In the genomic region with DNA sequence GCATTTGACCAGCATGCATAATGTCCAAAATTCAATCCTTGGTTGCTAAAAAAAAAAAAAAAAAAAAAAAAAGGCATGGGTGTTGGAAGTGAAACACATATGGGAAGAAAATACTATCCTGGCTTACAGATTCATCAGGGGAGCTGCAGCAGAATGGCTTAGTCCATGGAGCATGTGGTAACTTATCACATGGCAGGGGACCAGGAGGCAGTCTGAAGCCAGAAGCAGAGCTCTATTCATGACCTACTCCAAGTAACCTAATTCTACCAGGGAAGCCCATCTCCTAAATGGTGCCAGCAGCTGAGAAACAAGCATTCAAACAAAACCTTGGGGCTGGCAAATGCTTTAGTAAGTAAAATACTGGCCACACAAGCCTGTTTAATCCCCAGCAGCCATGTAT, we compare ENCODE assay signal across 17 mouse cellular contexts. TPM values are rescaled to one million over a fixed set of nuclear protein-coding genes. Genes with fewer than 3 reads are reported as not detected.
DNase-seq lines count a peak whose midpoint lies in the region.
"Had no signal": no experiment of that assay in that cellular context is flagged by ENCODE, and none has a peak within 500 bp of the region (broad histone marks: within the 10 kb centered on the region; RNA-seq: fewer than 3 reads in every experiment).

No protein-coding gene starts in this region.

- peak; percentile 81 to 84 for DNase-seq in cerebellum, postnatal 10 days
- no peak for DNase-seq in cerebellum, adult 11-12 months
- DNase-seq in gastrocnemius, adult 8-10 months (ENCODE audit: low spot score in 2 of 2): peak; percentile 3 to 13
- no peak for DNase-seq in gastrocnemius, postnatal 25 days
- peak; percentile 51 for DNase-seq in left cerebral cortex, postnatal 4 days
- no peak for DNase-seq in left cerebral cortex, adult 8-10 months (ENCODE audit: low spot score in 2 of 2)
- DNase-seq in embryo, embryonic 9.5 days (ENCODE audit: extremely low spot score): no peak
- no peak for DNase-seq in spleen, postnatal 36 days (ENCODE audit: low spot score in 2 of 2)
- DNase-seq: adrenal gland, postnatal 36 days; kidney, adult 18-20 months; liver; lung, adult 2 months; lung, postnatal 10 days; midbrain, embryonic 14.5 days; retina, postnatal 1 day; right cerebral cortex, postnatal 14 days; thymus, postnatal 14 days had no signal

- intact Hi-C loops in left cerebral cortex, postnatal 4 days (cut with DNase I): no loop called here

RNA-seq across cellular contexts. Expression of a gene that starts 12.8 kb away (rescaled TPM):
- total RNA-seq in gastrocnemius, adult 8-10 months (2022): 10 to 100 TPM; 17.4 to 23.3 (median 19.9) TPM
- 10 to 100 TPM; 16.9 to 20.7 TPM for total RNA-seq in gastrocnemius, postnatal 25 days (2021)
- total RNA-seq in left cerebral cortex, postnatal 4 days (2021): 10 to 100 TPM; 54.6 to 59.8 TPM
- 10 to 100 TPM; 28.4 to 33.9 (median 29.6) TPM for total RNA-seq in left cerebral cortex, adult 8-10 months (2022)

RNA-seq across cellular contexts. Expression of a gene that starts 27.2 kb away (rescaled TPM):
- total RNA-seq in gastrocnemius, adult 8-10 months (2022): 1 to 10 TPM in 3 of 4 experiments, under 1 TPM in 1; 0.99 to 1.9 (median 1.4) TPM
- total RNA-seq in gastrocnemius, postnatal 25 days (2021): 1 to 10 TPM; 1.2 to 1.9 TPM
- total RNA-seq in left cerebral cortex, postnatal 4 days (2021): 10 to 100 TPM; 13.7 to 20.0 TPM
- 10 to 100 TPM; 12.2 to 13.3 (median 12.5) TPM for total RNA-seq in left cerebral cortex, adult 8-10 months (2022)

Comparison
In these comparisons a context has a peak if more than half of its experiments do, and no peak if none do; other contexts are left out.
1. DNase-seq: peak in cerebellum, postnatal 10 days (2 of 2), gastrocnemius, adult 8-10 months (2 of 2) and left cerebral cortex, postnatal 4 days (single experiment); none in cerebellum, adult 11-12 months (single experiment), gastrocnemius, postnatal 25 days (single experiment), left cerebral cortex, adult 8-10 months (0 of 2), embryo, embryonic 9.5 days (single experiment) and spleen, postnatal 36 days (0 of 2).
2. RNA of a gene that starts 27.2 kb away (total RNA-seq): 13.7 to 20.0 TPM in left cerebral cortex, postnatal 4 days and 12.2 to 13.3 TPM in left cerebral cortex, adult 8-10 months; 1.2 to 1.9 TPM in gastrocnemius, postnatal 25 days and 0.99 to 1.9 TPM in gastrocnemius, adult 8-10 months; every median in the first group is over 4 times any median in the second.